Mouse (Mus musculus) lung, embryonic 15.5 days (tissue): Measurements from ENCODE around the gene Gm7534. TPM values are rescaled to one million over a fixed set of nuclear protein-coding genes. Genes with fewer than 3 reads are reported as not detected.
"Not testable (repeated sequence)": the region's sequence is repeated elsewhere in the genome, so short reads cannot be mapped to it uniquely, and the experiment has no call there.

Experiments used
- ATAC-seq: fragments of 200-750 bp; cut with Nextera tagmentation; 2 replicates; pipeline ENCODE4 v1.8.0; 2017; ENCODE audit warnings: moderate number of reproducible peaks, borderline replicate concordance; ENCODE audit not compliant: low FRiP score, low TSS enrichment; ENCODE audit errors: extremely low read depth
- H3K27ac ChIP-seq: fragments of 300-500 bp; sonication (generic); 2 replicates; pipeline ENCODE4 v1.5.1; 2015; ENCODE audit warnings: moderate library complexity, mild to moderate bottlenecking, inconsistent platforms
- H3K27me3 ChIP-seq: fragments of 300-500 bp; sonication (generic); 2 replicates; pipeline ENCODE4 v1.6.1; 2015; ENCODE audit warnings: inconsistent platforms
- H3K36me3 ChIP-seq: fragments of 300-500 bp; sonication (generic); 2 replicates; pipeline ENCODE4 v1.6.1; 2015; ENCODE audit warnings: inconsistent platforms
- H3K4me1 ChIP-seq: fragments of 300-500 bp; sonication (generic); 2 replicates; pipeline ENCODE4 v1.6.1; 2015; ENCODE audit warnings: inconsistent platforms
- H3K4me2 ChIP-seq: fragments of 300-500 bp; sonication (generic); 2 replicates; pipeline ENCODE4 v1.6.1; 2015; ENCODE audit warnings: inconsistent platforms, mild to moderate bottlenecking, moderate library complexity
- H3K4me3 ChIP-seq: fragments of 300-500 bp; sonication (generic); 2 replicates; pipeline ENCODE4 v1.5.1; 2015; ENCODE audit warnings: mild to moderate bottlenecking, inconsistent platforms
- H3K9ac ChIP-seq: fragments of 300-500 bp; sonication (generic); 2 replicates; pipeline ENCODE4 v1.6.1; 2015; ENCODE audit warnings: inconsistent platforms
- H3K9me3 ChIP-seq: fragments of 300-500 bp; sonication (generic); 2 replicates; pipeline ENCODE4 v1.6.1; 2016; ENCODE audit warnings: inconsistent platforms
- WGBS: fragments of 180-500 bp; shearing (Covaris S2); methylation state at CpG from one replicate; pipeline ENCODE4 v1.1.7; 2015; 5-methylcytosine and 5-hydroxymethylcytosine counted together
- polyA plus RNA-seq: library from polyadenylated mRNA; unstranded; fragments of >200 nt; fragmentation: Nextera tagmentation; extraction: Ambion mirVana; gene quantifications from 2 replicates; pipeline ENCODE4 v1.2.1, GENCODE M21; 2015

Gene Gm7534
- polyA plus RNA-seq, 1 experiment from 2014 or later = not detected

- peak overlapping the region; percentile 67 for H3K4me3 ChIP-seq
- peak overlapping the region; percentile 91 for H3K4me2 ChIP-seq
- H3K9ac ChIP-seq = peak overlapping the region; percentile 61
- H3K9me3 ChIP-seq = no peaks in the 10 kb centered on the region
- WGBS = 71% methylated on average over 3 of the region's 3 CpGs
- no peak for ATAC-seq
- H3K4me1 ChIP-seq = peaks cover 11% of the 10 kb centered on the region
- H3K36me3 ChIP-seq = no peaks in the 10 kb centered on the region
- H3K27ac ChIP-seq = no peak overlapping the region
- H3K27me3 ChIP-seq = no peaks in the 10 kb centered on the region
These were observed 17.2 kb downstream of the Gm7534 start for GRCm38 (mm10) chr4:134185569-134185968.

DNA sequence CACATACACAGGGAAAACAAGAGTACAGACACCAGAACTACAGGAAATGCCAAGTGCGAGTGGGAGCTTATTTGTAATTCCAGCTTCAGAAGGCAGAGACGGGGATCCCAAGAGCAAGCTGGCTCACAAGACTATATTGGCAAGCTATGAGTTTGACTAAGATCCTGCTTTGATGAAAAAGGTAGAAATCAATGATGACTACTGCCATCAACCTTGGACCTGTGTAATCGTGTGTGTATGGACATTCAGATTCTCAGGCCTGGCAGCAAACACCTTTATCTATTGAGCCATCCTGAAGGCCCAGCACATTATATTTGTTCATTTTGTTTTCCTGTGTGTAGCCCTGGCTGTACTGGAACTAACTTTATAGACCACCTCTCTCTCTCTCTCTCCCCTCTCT is 19.1 kb downstream of the Gm7534 start:
- ATAC-seq = no peak
- no peak overlapping the region for H3K4me3 ChIP-seq

DNA sequence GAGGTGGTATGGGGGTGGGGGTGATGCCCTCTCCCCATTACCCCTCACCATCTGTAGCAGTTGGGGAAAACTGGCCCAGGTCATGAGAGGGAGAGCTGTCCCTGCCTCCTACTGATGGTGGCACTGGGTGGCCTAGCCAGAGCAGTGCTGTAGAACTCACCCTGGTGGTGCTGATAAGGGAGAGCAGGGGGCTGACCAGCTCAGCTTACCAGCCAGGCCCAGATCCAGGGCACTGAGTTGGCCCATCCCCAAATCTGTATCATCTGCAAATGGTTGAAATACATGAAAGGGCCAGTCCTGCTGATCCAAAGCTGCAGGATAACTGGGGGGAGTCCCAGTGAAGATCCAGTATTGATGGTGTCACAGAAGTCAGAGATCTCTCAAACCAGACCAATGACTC is 21.0 kb downstream of the Gm7534 start:
- Histone ChIP-seq H3K4me2 (no peak overlapping the region), H3K9me3 (no peaks in the 10 kb centered on the region)
- ATAC-seq = peak; percentile 50; the same call in 1 of the 2 replicates

More for the DNA sequence above, 19.1 kb downstream of the Gm7534 start:
- 85% methylated on average over 3 of the region's 3 CpGs for WGBS
- Histone ChIP-seq H3K9me3 (no peaks in the 10 kb centered on the region), H3K27me3 (no peaks in the 10 kb centered on the region), H3K4me1 (peaks cover 11% of the 10 kb centered on the region), H3K27ac (no peak overlapping the region), H3K36me3 (no peaks in the 10 kb centered on the region), H3K4me2 (no peak overlapping the region), H3K9ac (no peak overlapping the region)

DNA sequence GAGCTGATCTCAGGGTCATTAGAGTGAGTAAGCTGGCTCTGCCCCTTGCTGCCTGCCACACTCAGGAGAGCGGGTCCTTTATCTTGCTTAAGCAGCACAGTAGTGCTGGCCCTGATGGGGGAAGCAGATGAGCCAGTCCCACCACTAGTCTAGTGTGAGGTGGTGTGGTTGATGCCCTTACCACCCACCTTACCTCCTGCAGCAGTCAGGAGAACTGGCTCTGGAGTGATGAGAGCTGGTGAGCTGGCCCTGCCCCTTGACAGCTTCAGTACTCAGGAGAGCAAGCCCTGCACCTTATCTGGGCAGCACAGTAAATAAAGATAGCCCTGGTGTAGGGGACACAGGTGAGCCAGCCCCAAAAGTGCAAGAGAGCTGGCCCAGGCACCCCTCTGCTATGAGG is 21.7 kb downstream of the Gm7534 start:
- 89% methylated on average over 1 of the region's 1 CpGs for WGBS
- Histone ChIP-seq H3K36me3 (no peaks in the 10 kb centered on the region), H3K27ac (no peak overlapping the region), H3K9me3 (no peaks in the 10 kb centered on the region), H3K4me2 (no peak overlapping the region), H3K27me3 (no peaks in the 10 kb centered on the region), H3K4me3 (no peak overlapping the region), H3K4me1 (peaks cover 10% of the 10 kb centered on the region), H3K9ac (no peak overlapping the region)
- ATAC-seq = peak; percentile 11; the same call in 1 of the 2 replicates

More for the DNA sequence above, 21.0 kb downstream of the Gm7534 start:
- H3K27me3 ChIP-seq = no peaks in the 10 kb centered on the region
- H3K9ac ChIP-seq = no peak overlapping the region
- H3K4me1 ChIP-seq = peaks cover 11% of the 10 kb centered on the region
- no peak overlapping the region for H3K4me3 ChIP-seq
- no peak overlapping the region for H3K27ac ChIP-seq
- H3K36me3 ChIP-seq = no peaks in the 10 kb centered on the region

- Histone ChIP-seq H3K4me1 (no peaks in the 10 kb centered on the region), H3K4me2 (no peak overlapping the region), H3K36me3 (0 out of 2 replicates have a peak, but pooled peaks cover 7% of the 10 kb centered on the region), H3K9me3 (no peaks in the 10 kb centered on the region), H3K9ac (no peak overlapping the region), H3K27ac (no peak overlapping the region), H3K4me3 (no peak overlapping the region), H3K27me3 (no peaks in the 10 kb centered on the region)
- 61% methylated on average over 3 of the region's 3 CpGs for WGBS
- no peak for ATAC-seq
These were observed 30.4 kb downstream of the Gm7534 start for GRCm38 (mm10) chr4:134172391-134172790.

- Histone ChIP-seq H3K9ac (no peak overlapping the region), H3K27me3 (no peaks in the 10 kb centered on the region), H3K4me2 (no peak overlapping the region), H3K27ac (no peak overlapping the region), H3K4me3 (no peak overlapping the region), H3K36me3 (0 out of 2 replicates have a peak, but pooled peaks cover 10% of the 10 kb centered on the region), H3K4me1 (no peaks in the 10 kb centered on the region), H3K9me3 (no peaks in the 10 kb centered on the region)
- 91% methylated on average over 3 of the region's 3 CpGs for WGBS
- ATAC-seq = no peak
These were observed 35.9 kb downstream of the Gm7534 start for GRCm38 (mm10) chr4:134166906-134167305.

GRCm38 (mm10) chr4:134165548-134166465 is 37.0 kb downstream of the Gm7534 start:
- Histone ChIP-seq H3K4me3 (no peak overlapping the region), H3K4me1 (no peaks in the 10 kb centered on the region), H3K36me3 (0 out of 2 replicates have a peak, but pooled peaks cover 6% of the 10 kb centered on the region), H3K27ac (no peak overlapping the region), H3K27me3 (no peaks in the 10 kb centered on the region), H3K4me2 (no peak overlapping the region), H3K9me3 (no peaks in the 10 kb centered on the region), H3K9ac (no peak overlapping the region)
- 81% methylated on average over 3 of the region's 3 CpGs for WGBS
- ATAC-seq = no peak

- Histone ChIP-seq H3K4me1 (no peaks in the 10 kb centered on the region), H3K27ac (no peak overlapping the region), H3K4me3 (no peak overlapping the region), H3K9me3 (no peaks in the 10 kb centered on the region), H3K9ac (no peak overlapping the region), H3K4me2 (no peak overlapping the region), H3K36me3 (0 out of 2 replicates have a peak, but pooled peaks cover 6% of the 10 kb centered on the region), H3K27me3 (no peaks in the 10 kb centered on the region)
- 62% methylated on average over 6 of the region's 6 CpGs for WGBS
- ATAC-seq = no peak
These were observed 37.8 kb downstream of the Gm7534 start for GRCm38 (mm10) chr4:134165024-134165423.

DNA sequence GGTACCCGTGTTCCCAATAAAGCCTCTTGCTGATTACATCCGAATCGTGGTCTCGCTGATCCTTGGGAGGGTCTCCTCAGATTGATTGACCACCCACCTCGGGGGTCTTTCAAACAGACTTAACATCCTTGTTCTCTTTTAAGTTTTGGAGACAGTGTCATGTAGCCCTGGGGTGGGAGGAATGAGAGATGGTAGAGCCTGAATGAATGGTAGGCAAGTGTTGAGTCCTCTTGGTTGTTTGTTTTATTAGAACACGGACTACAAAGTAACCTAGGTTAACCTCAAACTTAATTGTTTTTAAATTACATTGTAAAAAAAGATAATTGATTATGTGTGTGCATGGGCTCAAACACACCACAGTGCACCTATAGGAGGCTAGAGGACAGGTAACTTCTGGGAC is 38.2 kb downstream of the Gm7534 start:
- H3K36me3 ChIP-seq = 0 out of 2 replicates have a peak, but pooled peaks cover 6% of the 10 kb centered on the region
- ATAC-seq = no peak
- H3K27me3 ChIP-seq = no peaks in the 10 kb centered on the region
- no peaks in the 10 kb centered on the region for H3K9me3 ChIP-seq
- H3K9ac ChIP-seq = no peak overlapping the region
- H3K4me2 ChIP-seq = no peak overlapping the region
- H3K27ac ChIP-seq = no peak overlapping the region
- WGBS = 85% methylated on average over 5 of the region's 6 CpGs
- no peaks in the 10 kb centered on the region for H3K4me1 ChIP-seq
- no peak overlapping the region for H3K4me3 ChIP-seq

DNA sequence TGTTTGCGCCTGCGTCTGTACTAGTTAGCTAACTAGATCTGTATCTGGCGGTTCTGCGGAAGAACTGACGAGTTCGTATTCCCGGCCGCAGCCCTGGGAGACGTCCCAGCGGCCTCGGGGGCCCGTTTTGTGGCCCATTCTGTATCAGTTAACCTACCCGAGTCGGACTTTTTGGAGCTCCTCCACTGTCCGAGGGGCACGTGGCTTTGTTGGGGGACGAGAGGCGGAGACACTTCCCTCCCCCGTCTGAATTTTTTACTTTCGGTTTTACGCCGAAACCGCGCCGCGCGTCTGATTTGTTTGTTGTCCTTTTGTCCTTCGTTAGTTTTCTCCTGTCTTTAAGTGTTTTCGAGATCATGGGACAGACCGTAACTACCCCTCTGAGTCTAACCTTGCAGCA is 42.7 kb downstream of the Gm7534 start:
- H3K9ac ChIP-seq = peak overlapping the region; percentile 40; the same call in 1 of the 2 replicates
- 7% methylated on average over 30 of the region's 30 CpGs for WGBS
- peak overlapping the region; percentile 55 for H3K4me3 ChIP-seq
- not testable (repeated sequence) for H3K36me3 ChIP-seq, H3K9me3 ChIP-seq, H3K27ac ChIP-seq, H3K4me1 ChIP-seq, H3K27me3 ChIP-seq, ATAC-seq
- peak overlapping the region; percentile 54 for H3K4me2 ChIP-seq

GRCm38 (mm10) chr4:134158774-134159173 is 44.0 kb downstream of the Gm7534 start:
- Histone ChIP-seq H3K36me3 (peaks cover 5% of the 10 kb centered on the region; the same call in 1 of the 2 replicates), H3K9ac (no peak overlapping the region), H3K27ac (no peak overlapping the region), H3K9me3 (no peaks in the 10 kb centered on the region), H3K4me3 (no peak overlapping the region), H3K4me2 (0 out of 2 replicates have a peak overlapping the region, but pooled peaks have one; percentile 0), H3K27me3 (no peaks in the 10 kb centered on the region), H3K4me1 (peaks cover 5% of the 10 kb centered on the region; the same call in 1 of the 2 replicates)
- ATAC-seq = no peak
- WGBS = 82% methylated on average over 6 of the region's 6 CpGs

GRCm38 (mm10) chr4:134157558-134157957 is 45.2 kb downstream of the Gm7534 start:
- no peak for ATAC-seq
- Histone ChIP-seq H3K27me3 (no peaks in the 10 kb centered on the region), H3K4me2 (no peak overlapping the region), H3K4me3 (no peak overlapping the region), H3K27ac (no peak overlapping the region), H3K9me3 (no peaks in the 10 kb centered on the region), H3K36me3 (peaks cover 7% of the 10 kb centered on the region; the same call in 1 of the 2 replicates), H3K9ac (no peak overlapping the region), H3K4me1 (peaks cover 5% of the 10 kb centered on the region; the same call in 1 of the 2 replicates)
- 81% methylated on average over 2 of the region's 2 CpGs for WGBS
